8 mouse cellular contexts compared by ENCODE assay signal in genomic region chr5:143179179-143179578, GRCm38 (mm10). TPM values are rescaled to one million over a fixed set of nuclear protein-coding genes. Genes with fewer than 3 reads are reported as not detected.
DNase-seq lines count a peak whose midpoint lies in the region; ATAC-seq and TF ChIP-seq lines count a peak whose summit lies in the region.

No protein-coding gene starts in this region.

- peaks cover 9% of the 10 kb centered on the region; the same call in 1 of the 2 replicates for H3K4me1 ChIP-seq in heart, embryonic 11.5 days (ENCODE audit: control insufficient read depth, insufficient read depth, low read length)
- peaks cover 4% of the 10 kb centered on the region for H3K4me1 ChIP-seq in intestine, postnatal 0 days (replicated peaks; ENCODE audit: control insufficient read depth, insufficient read depth, low read length)
- H3K4me1 ChIP-seq in neural tube, embryonic 12.5 days, result peaks cover 10% of the 10 kb centered on the region

- no peaks in the 10 kb centered on the region for H3K27me3 ChIP-seq in heart, embryonic 11.5 days (ENCODE audit: control insufficient read depth, insufficient read depth, low read length)
- H3K27me3 ChIP-seq in intestine, postnatal 0 days (replicated peaks; ENCODE audit: control insufficient read depth, insufficient read depth, low read length), result no peaks in the 10 kb centered on the region
- no peaks in the 10 kb centered on the region for H3K27me3 ChIP-seq in neural tube, embryonic 12.5 days (replicated peaks)

- no peak overlapping the region for H3K27ac ChIP-seq in heart, embryonic 11.5 days (ENCODE audit: low read depth, low read length)
- H3K27ac ChIP-seq in intestine, postnatal 0 days (ENCODE audit: low read depth, low read length), result no peak overlapping the region
- no peak overlapping the region for H3K27ac ChIP-seq in neural tube, embryonic 12.5 days

- peaks cover 4% of the 10 kb centered on the region; the same call in 1 of the 2 replicates for H3K9me3 ChIP-seq in heart, embryonic 11.5 days (replicated peaks; ENCODE audit: control insufficient read depth, low read length)
- no peaks in the 10 kb centered on the region for H3K9me3 ChIP-seq in intestine, postnatal 0 days (ENCODE audit: control insufficient read depth)
- peaks cover 5% of the 10 kb centered on the region; the same call in 1 of the 2 replicates for H3K9me3 ChIP-seq in neural tube, embryonic 12.5 days

- no peak overlapping the region for H3K4me3 ChIP-seq in heart, embryonic 11.5 days (ENCODE audit: low read depth, low read length)
- H3K4me3 ChIP-seq in intestine, postnatal 0 days (ENCODE audit: low read depth, low read length), result no peak overlapping the region; the same call in 1 of the 2 replicates
- H3K4me3 ChIP-seq in neural tube, embryonic 12.5 days, result no peak overlapping the region

- H3K4me2 ChIP-seq in heart, embryonic 11.5 days, result peak overlapping the region; percentile 73
- peak overlapping the region; percentile 94 for H3K4me2 ChIP-seq in intestine, postnatal 0 days (replicated peaks; ENCODE audit: low read depth)
- H3K4me2 ChIP-seq in neural tube, embryonic 12.5 days (replicated peaks), result peak overlapping the region; percentile 87

- no peak for ATAC-seq in heart, embryonic 11.5 days (replicated peaks; ENCODE audit: insufficient number of reproducible peaks, low FRiP score, low TSS enrichment)
- ATAC-seq in intestine, postnatal 0 days, result no peak
- ATAC-seq in neural tube, embryonic 12.5 days (ENCODE audit: low FRiP score, low read depth), result no peak
- no peak for ATAC-seq in granulocyte monocyte progenitor cell, adult 5-6 weeks (replicated peaks; ENCODE audit: poor library complexity, severe bottlenecking)

- TF ChIP-seq CTCF in intestine, postnatal 0 days (IDR thresholded peaks at IDR 0.05; ENCODE audit: low read depth), result peak; percentile 73

- WGBS in heart, embryonic 11.5 days (ENCODE audit: insufficient replicate concordance), result 34% methylated on average over 6 of the region's 6 CpGs
- 31% methylated on average over 6 of the region's 6 CpGs for WGBS in intestine, postnatal 0 days
- 41% methylated on average over 6 of the region's 6 CpGs for WGBS in neural tube, embryonic 12.5 days

- peaks cover 35% of the 10 kb centered on the region for H3K36me3 ChIP-seq in heart, embryonic 11.5 days (ENCODE audit: control insufficient read depth, insufficient read depth, low read length)
- H3K36me3 ChIP-seq in intestine, postnatal 0 days (ENCODE audit: control insufficient read depth, insufficient read depth), result peaks cover 34% of the 10 kb centered on the region
- H3K36me3 ChIP-seq in neural tube, embryonic 12.5 days, result peaks cover 43% of the 10 kb centered on the region

- no peak overlapping the region for H3K9ac ChIP-seq in heart, embryonic 11.5 days (ENCODE audit: low read depth, low read length)
- H3K9ac ChIP-seq in intestine, postnatal 0 days (ENCODE audit: low read depth, low read length), result no peak overlapping the region
- H3K9ac ChIP-seq in neural tube, embryonic 12.5 days, result 0 out of 2 replicates have a peak overlapping the region, but pooled peaks have one; percentile 0

- no peak for DNase-seq in heart, adult 8-10 months (ENCODE audit: low spot score)
- DNase-seq in CD4-positive helper T cell, adult 2 months (ENCODE audit: low read depth, low spot score), result peak; percentile 23
- peak; percentile 62 for DNase-seq in embryo, embryonic 10 days (ENCODE audit: low spot score)
- DNase-seq in right cerebral cortex, postnatal 4 days, result no peak

RNA-seq across cellular contexts. Expression of gene Rbak, which starts 1.4 kb away (rescaled TPM):
- 8.6 and 8.9 TPM in 2 replicates for polyA plus RNA-seq in heart, embryonic 11.5 days (2014; fragmentation: Nextera tagmentation; extraction: Ambion mirVana)
- total RNA-seq in heart, adult 8-10 months (2022), result 1 to 10 TPM; 3.2 to 4.6 (median 4.0) TPM
- 2.5 and 2.9 TPM in 2 replicates for polyA plus RNA-seq in intestine, postnatal 0 days (2015; fragmentation: Nextera tagmentation; extraction: Ambion mirVana)
- 18.0 and 18.1 TPM in 2 replicates for polyA plus RNA-seq in neural tube, embryonic 12.5 days (2016; fragmentation: Nextera tagmentation; extraction: Ambion mirVana)
- 7.9 and 10.9 TPM in 2 replicates for total RNA-seq in granulocyte monocyte progenitor cell, adult 5-6 weeks (2014; fragmentation: Nextera tagmentation)
- 10.3 and 14.3 TPM in 2 replicates for total RNA-seq in granulocyte monocyte progenitor cell, adult 5-6 weeks (2017)

RNA-seq across cellular contexts. Expression of gene Spdye4b, which starts 1.6 kb away (rescaled TPM):
- not detected in 2 replicates for polyA plus RNA-seq in heart, embryonic 11.5 days (2014; fragmentation: Nextera tagmentation; extraction: Ambion mirVana)
- total RNA-seq in heart, adult 8-10 months (2022), result not detected
- not detected in 2 replicates for polyA plus RNA-seq in intestine, postnatal 0 days (2015; fragmentation: Nextera tagmentation; extraction: Ambion mirVana)
- polyA plus RNA-seq in neural tube, embryonic 12.5 days (2016; fragmentation: Nextera tagmentation; extraction: Ambion mirVana), result not detected in 2 replicates
- total RNA-seq in granulocyte monocyte progenitor cell, adult 5-6 weeks (2014; fragmentation: Nextera tagmentation), result not detected in 2 replicates
- not detected in 2 replicates for total RNA-seq in granulocyte monocyte progenitor cell, adult 5-6 weeks (2017)

RNA-seq across cellular contexts. Expression of gene Olfr718-ps1, which starts 31.8 kb away (rescaled TPM):
- 0.06 and 0.07 TPM in 2 replicates for polyA plus RNA-seq in heart, embryonic 11.5 days (2014; fragmentation: Nextera tagmentation; extraction: Ambion mirVana)
- not detected for total RNA-seq in heart, adult 8-10 months (2022)
- 0.23 and 0.26 TPM in 2 replicates for polyA plus RNA-seq in intestine, postnatal 0 days (2015; fragmentation: Nextera tagmentation; extraction: Ambion mirVana)
- not detected in 2 replicates for polyA plus RNA-seq in neural tube, embryonic 12.5 days (2016; fragmentation: Nextera tagmentation; extraction: Ambion mirVana)
- total RNA-seq in granulocyte monocyte progenitor cell, adult 5-6 weeks (2014; fragmentation: Nextera tagmentation), result 0.19 TPM in 1 of 2 replicates, not detected in the other
- total RNA-seq in granulocyte monocyte progenitor cell, adult 5-6 weeks (2017), result not detected in 2 replicates

RNA-seq across cellular contexts. Expression of gene Spdye4a, which starts 47.5 kb away (rescaled TPM):
- not detected in 2 replicates for polyA plus RNA-seq in heart, embryonic 11.5 days (2014; fragmentation: Nextera tagmentation; extraction: Ambion mirVana)
- not detected for total RNA-seq in heart, adult 8-10 months (2022)
- polyA plus RNA-seq in intestine, postnatal 0 days (2015; fragmentation: Nextera tagmentation; extraction: Ambion mirVana), result not detected in 2 replicates
- not detected in 2 replicates for polyA plus RNA-seq in neural tube, embryonic 12.5 days (2016; fragmentation: Nextera tagmentation; extraction: Ambion mirVana)
- not detected in 2 replicates for total RNA-seq in granulocyte monocyte progenitor cell, adult 5-6 weeks (2014; fragmentation: Nextera tagmentation)
- not detected in 2 replicates for total RNA-seq in granulocyte monocyte progenitor cell, adult 5-6 weeks (2017)

RNA-seq across cellular contexts. Expression of gene Zfp12, which starts 55.8 kb away (rescaled TPM):
- 8.4 and 9.2 TPM in 2 replicates for polyA plus RNA-seq in heart, embryonic 11.5 days (2014; fragmentation: Nextera tagmentation; extraction: Ambion mirVana)
- 1 to 10 TPM; 8.7 to 9.6 (median 9.2) TPM for total RNA-seq in heart, adult 8-10 months (2022)
- 2.1 and 2.7 TPM in 2 replicates for polyA plus RNA-seq in intestine, postnatal 0 days (2015; fragmentation: Nextera tagmentation; extraction: Ambion mirVana)
- polyA plus RNA-seq in neural tube, embryonic 12.5 days (2016; fragmentation: Nextera tagmentation; extraction: Ambion mirVana), result 28.1 and 29.3 TPM in 2 replicates
- total RNA-seq in granulocyte monocyte progenitor cell, adult 5-6 weeks (2014; fragmentation: Nextera tagmentation), result 7.6 and 8.6 TPM in 2 replicates
- total RNA-seq in granulocyte monocyte progenitor cell, adult 5-6 weeks (2017), result 10.6 and 12.6 TPM in 2 replicates

Comparison
In these comparisons a context has a peak if more than half of its experiments do, and no peak if none do; other contexts are left out.
1. DNase-seq: peak in CD4-positive helper T cell, adult 2 months (single experiment) and embryo, embryonic 10 days (single experiment); none in heart, adult 8-10 months (single experiment) and right cerebral cortex, postnatal 4 days (single experiment).
2. Peak in every context shown above with its lines, with median percentiles within 50 percentile points of each other: H3K4me2 ChIP-seq.